Mouse (Mus musculus): ENCODE data around the gene Actb. TPM values are rescaled to one million over a fixed set of nuclear protein-coding genes. Genes with fewer than 3 reads are reported as not detected.

Actb gene
- polyA plus RNA-seq, 1 experiment, result 1,383 TPM

GRCm38 (mm10) chr5:142928749-142929399 lies 22.3 kb upstream of the Actb start:
- Histone ChIP-seq H3K4me3 (ENCODE audit: control insufficient read depth, low read depth, low read length) (peak overlapping the region; percentile 79), H3K27ac (ENCODE audit: control insufficient read depth, insufficient read depth, low read depth, low read length) (peak overlapping the region; percentile 88), H3K4me1 (ENCODE audit: control insufficient read depth, insufficient read depth, low read length) (peaks cover 10% of the 10 kb centered on the region), H3K36me3 (ENCODE audit: control insufficient read depth, insufficient read depth, low read length) (no peaks in the 10 kb centered on the region), H3K27me3 (ENCODE audit: control insufficient read depth, insufficient read depth, low read length) (peaks cover 4% of the 10 kb centered on the region)
- TF ChIP-seq POLR2A (IDR thresholded peaks at IDR 0.05; ENCODE audit: control insufficient read depth, low read depth, low read length) (0 out of 2 replicates have a peak, but pooled peaks have one; percentile 27), CTCF (IDR thresholded peaks at IDR 0.05; ENCODE audit: control insufficient read depth, insufficient read depth, insufficient replicate concordance, low read depth, low read length) (no peak)

GRCm38 (mm10) chr5:142927341-142927930 lies 20.9 kb upstream of the Actb start:
- no peak overlapping the region for H3K4me3 ChIP-seq (ENCODE audit: control insufficient read depth, low read depth, low read length)
- no peaks in the 10 kb centered on the region for H3K36me3 ChIP-seq (ENCODE audit: control insufficient read depth, insufficient read depth, low read length)
- H3K27me3 ChIP-seq (ENCODE audit: control insufficient read depth, insufficient read depth, low read length), result peaks cover 4% of the 10 kb centered on the region
- TF ChIP-seq POLR2A (IDR thresholded peaks at IDR 0.05; ENCODE audit: control insufficient read depth, low read depth, low read length), result no peak
- TF ChIP-seq CTCF (IDR thresholded peaks at IDR 0.05; ENCODE audit: control insufficient read depth, insufficient read depth, insufficient replicate concordance, low read depth, low read length), result no peak
- peaks cover 10% of the 10 kb centered on the region for H3K4me1 ChIP-seq (ENCODE audit: control insufficient read depth, insufficient read depth, low read length)
- H3K27ac ChIP-seq (ENCODE audit: control insufficient read depth, insufficient read depth, low read depth, low read length), result no peak overlapping the region

- H3K4me1 ChIP-seq (ENCODE audit: control insufficient read depth, insufficient read depth, low read length), result peaks cover 10% of the 10 kb centered on the region
- peaks cover 4% of the 10 kb centered on the region for H3K27me3 ChIP-seq (ENCODE audit: control insufficient read depth, insufficient read depth, low read length)
- H3K36me3 ChIP-seq (ENCODE audit: control insufficient read depth, insufficient read depth, low read length), result no peaks in the 10 kb centered on the region
- no peak overlapping the region for H3K27ac ChIP-seq (ENCODE audit: control insufficient read depth, insufficient read depth, low read depth, low read length)
- TF ChIP-seq CTCF (IDR thresholded peaks at IDR 0.05; ENCODE audit: control insufficient read depth, insufficient read depth, insufficient replicate concordance, low read depth, low read length) (no peak), POLR2A (IDR thresholded peaks at IDR 0.05; ENCODE audit: control insufficient read depth, low read depth, low read length) (no peak)
- no peak overlapping the region for H3K4me3 ChIP-seq (ENCODE audit: control insufficient read depth, low read depth, low read length)
Measured at GRCm38 (mm10) chr5:142926940-142927228, 20.3 kb upstream of the Actb start.

- no peak overlapping the region for H3K4me3 ChIP-seq (ENCODE audit: control insufficient read depth, low read depth, low read length)
- H3K36me3 ChIP-seq (ENCODE audit: control insufficient read depth, insufficient read depth, low read length), result no peaks in the 10 kb centered on the region
- H3K27ac ChIP-seq (ENCODE audit: control insufficient read depth, insufficient read depth, low read depth, low read length), result no peak overlapping the region
- H3K4me1 ChIP-seq (ENCODE audit: control insufficient read depth, insufficient read depth, low read length), result peaks cover 10% of the 10 kb centered on the region
- TF ChIP-seq CTCF (IDR thresholded peaks at IDR 0.05; ENCODE audit: control insufficient read depth, insufficient read depth, insufficient replicate concordance, low read depth, low read length) (no peak), POLR2A (IDR thresholded peaks at IDR 0.05; ENCODE audit: control insufficient read depth, low read depth, low read length) (no peak)
- H3K27me3 ChIP-seq (ENCODE audit: control insufficient read depth, insufficient read depth, low read length), result peaks cover 4% of the 10 kb centered on the region
Measured at GRCm38 (mm10) chr5:142926204-142926939, 19.8 kb upstream of the Actb start.

- Histone ChIP-seq H3K27me3 (ENCODE audit: control insufficient read depth, insufficient read depth, low read length) (peaks cover 4% of the 10 kb centered on the region), H3K4me1 (ENCODE audit: control insufficient read depth, insufficient read depth, low read length) (peaks cover 10% of the 10 kb centered on the region), H3K27ac (ENCODE audit: control insufficient read depth, insufficient read depth, low read depth, low read length) (no peak overlapping the region), H3K36me3 (ENCODE audit: control insufficient read depth, insufficient read depth, low read length) (no peaks in the 10 kb centered on the region), H3K4me3 (ENCODE audit: control insufficient read depth, low read depth, low read length) (no peak overlapping the region)
- TF ChIP-seq POLR2A (IDR thresholded peaks at IDR 0.05; ENCODE audit: control insufficient read depth, low read depth, low read length) (no peak), CTCF (IDR thresholded peaks at IDR 0.05; ENCODE audit: control insufficient read depth, insufficient read depth, insufficient replicate concordance, low read depth, low read length) (no peak)
Measured at GRCm38 (mm10) chr5:142924336-142924959, 17.9 kb upstream of the Actb start.

- TF ChIP-seq CTCF (IDR thresholded peaks at IDR 0.05; ENCODE audit: control insufficient read depth, insufficient read depth, insufficient replicate concordance, low read depth, low read length) (no peak), POLR2A (IDR thresholded peaks at IDR 0.05; ENCODE audit: control insufficient read depth, low read depth, low read length) (no peak)
- Histone ChIP-seq H3K4me3 (ENCODE audit: control insufficient read depth, low read depth, low read length) (no peak overlapping the region), H3K27ac (ENCODE audit: control insufficient read depth, insufficient read depth, low read depth, low read length) (no peak overlapping the region), H3K27me3 (ENCODE audit: control insufficient read depth, insufficient read depth, low read length) (no peaks in the 10 kb centered on the region), H3K4me1 (ENCODE audit: control insufficient read depth, insufficient read depth, low read length) (peaks cover 5% of the 10 kb centered on the region), H3K36me3 (ENCODE audit: control insufficient read depth, insufficient read depth, low read length) (no peaks in the 10 kb centered on the region)
Measured at GRCm38 (mm10) chr5:142923781-142924180, 17.2 kb upstream of the Actb start.

- no peak for TF ChIP-seq CTCF (IDR thresholded peaks at IDR 0.05; ENCODE audit: control insufficient read depth, insufficient read depth, insufficient replicate concordance, low read depth, low read length)
- TF ChIP-seq POLR2A (IDR thresholded peaks at IDR 0.05; ENCODE audit: control insufficient read depth, low read depth, low read length), result no peak
Measured at GRCm38 (mm10) chr5:142922251-142922650, 15.7 kb upstream of the Actb start.

More at GRCm38 (mm10) chr5:142922251-142922650, 15.7 kb upstream of the Actb start:
- Histone ChIP-seq H3K27me3 (ENCODE audit: control insufficient read depth, insufficient read depth, low read length) (no peaks in the 10 kb centered on the region), H3K4me1 (ENCODE audit: control insufficient read depth, insufficient read depth, low read length) (peaks cover 3% of the 10 kb centered on the region), H3K4me3 (ENCODE audit: control insufficient read depth, low read depth, low read length) (no peak overlapping the region), H3K27ac (ENCODE audit: control insufficient read depth, insufficient read depth, low read depth, low read length) (no peak overlapping the region), H3K36me3 (ENCODE audit: control insufficient read depth, insufficient read depth, low read length) (no peaks in the 10 kb centered on the region)

Measured in testis, adult 2 months (tissue).